Mouse (Mus musculus) right cerebral cortex, postnatal 25 days (tissue): Measurements from ENCODE around the gene Itga7.

Source experiments
- DNase-seq: peaks from one replicate; pipeline ENCODE4 v3.0.0; 2022

Itga7 gene

DNA sequence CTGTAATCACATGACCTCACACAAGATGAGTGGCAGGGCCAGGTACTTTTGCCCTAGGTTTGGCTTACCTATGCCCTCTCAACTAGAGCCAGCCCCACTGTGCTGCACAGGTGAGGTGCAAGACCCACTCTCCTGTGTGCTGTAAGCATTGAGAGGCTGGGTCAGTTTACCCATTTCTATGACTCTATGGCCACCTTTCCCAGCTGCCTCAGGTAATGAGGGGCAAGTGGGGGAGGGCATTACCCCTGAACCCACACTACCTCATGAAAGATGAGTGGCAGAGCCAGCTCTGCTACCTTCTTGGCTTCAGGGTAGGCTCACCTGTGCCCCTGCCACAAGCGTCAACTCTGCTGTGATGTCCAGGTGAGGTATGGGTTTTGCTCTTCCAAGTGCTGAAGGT is 62.2 kb downstream of the Itga7 start:
- no peak for DNase-seq

DNA sequence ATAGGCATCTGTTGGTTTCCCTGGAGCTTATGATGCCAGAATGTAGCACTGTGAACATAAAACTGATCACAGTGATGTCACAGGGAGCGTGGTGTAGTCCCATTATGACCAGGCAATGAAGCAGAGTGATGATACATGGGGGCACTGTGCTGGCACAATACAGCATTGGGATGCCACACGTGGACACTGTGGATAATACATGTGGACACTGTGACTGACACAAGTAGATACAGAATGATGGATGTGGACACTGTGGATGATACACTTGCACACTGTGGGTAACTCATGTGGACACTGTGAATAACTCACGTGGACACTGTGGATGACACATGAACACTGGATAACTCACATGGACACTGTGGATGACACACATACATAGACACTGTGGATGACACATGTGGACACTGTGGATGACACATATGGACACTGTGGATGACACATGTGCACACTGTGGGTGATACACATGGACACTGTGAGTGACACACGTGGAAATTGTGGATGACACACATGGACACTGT is 63.0 kb downstream of the Itga7 start:
- DNase-seq: no peak

DNA sequence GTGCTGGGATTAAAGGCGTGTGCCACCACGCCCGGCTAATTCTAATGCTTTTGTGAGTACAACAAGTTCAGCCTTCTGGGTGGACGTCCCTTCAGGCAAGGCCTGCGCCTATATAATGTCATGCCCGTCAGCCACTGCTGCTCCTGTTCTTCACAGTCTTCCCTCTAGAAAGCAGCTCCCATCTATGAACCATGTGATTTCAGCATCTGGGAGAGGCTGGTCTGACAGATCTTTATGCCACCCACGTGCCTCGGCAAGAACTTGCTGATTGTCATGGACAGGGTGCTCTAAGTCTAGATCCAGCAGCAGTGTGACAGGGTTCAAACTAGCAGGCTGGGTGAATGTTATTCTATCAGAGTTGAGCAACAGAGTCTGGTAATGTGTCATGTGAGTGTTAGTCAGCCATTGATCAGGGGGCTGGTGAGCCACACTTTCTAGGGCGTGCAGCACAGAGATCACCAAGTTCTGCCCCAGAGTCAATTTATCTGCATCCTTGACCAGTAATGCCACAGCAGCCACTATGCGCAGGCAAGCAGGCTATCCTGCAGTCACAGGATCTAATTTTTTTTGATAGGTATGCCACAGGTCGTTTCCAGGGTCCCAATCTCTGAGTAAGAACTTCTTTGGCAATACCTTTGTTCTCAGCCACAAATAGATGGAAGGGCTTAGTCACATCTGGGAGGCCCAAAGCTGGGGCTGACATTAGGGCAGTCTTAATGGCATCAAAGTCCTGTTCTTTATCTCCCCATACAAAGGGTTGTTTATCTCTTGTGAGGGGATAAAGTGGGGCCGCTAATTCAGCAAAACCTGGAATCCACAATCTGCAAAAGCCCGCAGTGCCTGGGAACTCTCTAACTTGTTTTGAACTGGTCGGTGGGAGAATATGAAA is 70.7 kb downstream of the Itga7 start:
- DNase-seq: no peak
